7 mouse cellular contexts compared by ENCODE assay signal in genomic region chr5:29195570-29196263, GRCm38 (mm10). TPM values are rescaled to one million over a fixed set of nuclear protein-coding genes. Genes with fewer than 3 reads are reported as not detected.
DNase-seq lines count a peak whose midpoint lies in the region; ATAC-seq and TF ChIP-seq lines count a peak whose summit lies in the region.

Gene Rnf32, plus strand, starts transcription at chr5:29195992.

- H3K4me2 ChIP-seq in embryonic facial prominence, embryonic 13.5 days: peak within 1 kb of the TSS; percentile 73
- H3K4me2 ChIP-seq in limb, embryonic 13.5 days (replicated peaks): peak within 1 kb of the TSS; percentile 72
- peak within 1 kb of the TSS; percentile 63 for H3K4me2 ChIP-seq in midbrain, embryonic 15.5 days

- WGBS in bone marrow, adult 2 months: 2% methylated on average over 68 of the region's 70 CpGs
- WGBS in embryonic facial prominence, embryonic 13.5 days: under 1% methylated on average over 67 of the region's 70 CpGs
- WGBS in heart, embryonic 10.5 days: under 1% methylated on average over 69 of the region's 70 CpGs
- WGBS in limb, embryonic 13.5 days: under 1% methylated on average over 62 of the region's 70 CpGs
- under 1% methylated on average over 66 of the region's 70 CpGs for WGBS in midbrain, embryonic 15.5 days

- TF ChIP-seq POLR2A in bone marrow, adult 2 months (IDR thresholded peaks at IDR 0.05; ENCODE audit: borderline replicate concordance, control insufficient read depth, low read depth, low read length): no peak

- H3K4me3 ChIP-seq in bone marrow, adult 2 months (replicated peaks; ENCODE audit: control insufficient read depth, low read depth, low read length): peak within 1 kb of the TSS; percentile 42
- H3K4me3 ChIP-seq in embryonic facial prominence, embryonic 13.5 days: peak within 1 kb of the TSS; percentile 60
- peak within 1 kb of the TSS; percentile 71 for H3K4me3 ChIP-seq in heart, embryonic 10.5 days
- peak within 1 kb of the TSS; percentile 62 for H3K4me3 ChIP-seq in limb, embryonic 13.5 days
- H3K4me3 ChIP-seq in midbrain, embryonic 15.5 days: peak within 1 kb of the TSS; percentile 66

- peak within 1 kb of the TSS; percentile 85 for H3K9ac ChIP-seq in embryonic facial prominence, embryonic 13.5 days
- H3K9ac ChIP-seq in limb, embryonic 13.5 days: peak within 1 kb of the TSS; percentile 78
- peak within 1 kb of the TSS; percentile 74 for H3K9ac ChIP-seq in midbrain, embryonic 15.5 days

- H3K4me1 ChIP-seq in bone marrow, adult 2 months (ENCODE audit: control insufficient read depth, insufficient read depth, low read length): no peaks in the 10 kb centered on the region
- 0 out of 2 replicates have a peak, but pooled peaks cover 10% of the 10 kb centered on the region for H3K4me1 ChIP-seq in embryonic facial prominence, embryonic 13.5 days
- H3K4me1 ChIP-seq in heart, embryonic 10.5 days: no peaks in the 10 kb centered on the region; the same call in 1 of the 2 replicates
- peaks cover 13% of the 10 kb centered on the region for H3K4me1 ChIP-seq in limb, embryonic 13.5 days
- peaks cover 9% of the 10 kb centered on the region for H3K4me1 ChIP-seq in midbrain, embryonic 15.5 days

- H3K9me3 ChIP-seq in embryonic facial prominence, embryonic 13.5 days: no peaks in the 10 kb centered on the region
- no peaks in the 10 kb centered on the region for H3K9me3 ChIP-seq in heart, embryonic 10.5 days
- no peaks in the 10 kb centered on the region for H3K9me3 ChIP-seq in limb, embryonic 13.5 days
- no peaks in the 10 kb centered on the region for H3K9me3 ChIP-seq in midbrain, embryonic 15.5 days

- no peak for TF ChIP-seq CTCF in bone marrow, adult 2 months (IDR thresholded peaks at IDR 0.05; ENCODE audit: control insufficient read depth, insufficient read depth, low read length)

- ATAC-seq in embryonic facial prominence, embryonic 13.5 days (ENCODE audit: insufficient number of reproducible peaks, insufficient read depth, low FRiP score, low TSS enrichment, low read depth): peak; percentile 98
- peak; percentile 98 for ATAC-seq in limb, embryonic 13.5 days (ENCODE audit: low FRiP score, low read depth)
- ATAC-seq in midbrain, embryonic 15.5 days (replicated peaks): peak; percentile 99

- H3K27ac ChIP-seq in bone marrow, adult 2 months (ENCODE audit: control insufficient read depth, insufficient read depth, low read depth, low read length, poor library complexity): no peak within 1 kb of the TSS
- H3K27ac ChIP-seq in embryonic facial prominence, embryonic 13.5 days: peak within 1 kb of the TSS; percentile 57
- H3K27ac ChIP-seq in heart, embryonic 10.5 days: peak within 1 kb of the TSS; percentile 93
- H3K27ac ChIP-seq in limb, embryonic 13.5 days: peak within 1 kb of the TSS; percentile 69; the same call in 1 of the 2 replicates
- peak within 1 kb of the TSS; percentile 92 for H3K27ac ChIP-seq in midbrain, embryonic 15.5 days

- DNase-seq in heart, embryonic 10.5 days (ENCODE audit: low spot score): peak; percentile 96
- DNase-seq in kidney, adult 9 months: peak; percentile 61
- DNase-seq in spleen, postnatal 10 days (ENCODE audit: low spot score in 2 of 2): peak; percentile 19 to 73

- no peaks in the 10 kb centered on the region for H3K27me3 ChIP-seq in embryonic facial prominence, embryonic 13.5 days
- H3K27me3 ChIP-seq in heart, embryonic 10.5 days (ENCODE audit: insufficient read depth, poor library complexity, severe bottlenecking): no peaks in the 10 kb centered on the region
- H3K27me3 ChIP-seq in limb, embryonic 13.5 days: 0 out of 2 replicates have a peak, but pooled peaks cover 3% of the 10 kb centered on the region
- H3K27me3 ChIP-seq in midbrain, embryonic 15.5 days (replicated peaks): no peaks in the 10 kb centered on the region

- no peaks in the 10 kb centered on the region for H3K36me3 ChIP-seq in embryonic facial prominence, embryonic 13.5 days
- H3K36me3 ChIP-seq in heart, embryonic 10.5 days: no peaks in the 10 kb centered on the region
- no peaks in the 10 kb centered on the region for H3K36me3 ChIP-seq in limb, embryonic 13.5 days
- no peaks in the 10 kb centered on the region for H3K36me3 ChIP-seq in midbrain, embryonic 15.5 days (replicated peaks)

RNA-seq across cellular contexts. Expression of gene Rnf32, which starts in this region (rescaled TPM):
- not detected in 2 replicates for polyA plus RNA-seq in bone marrow, adult 2 months (2011; ENCODE audit: insufficient read depth, insufficient read length, low replicate concordance, missing spikeins)
- 3.9 and 6.4 TPM in 2 replicates for polyA plus RNA-seq in embryonic facial prominence, embryonic 13.5 days (2015; fragmentation: Nextera tagmentation; extraction: Ambion mirVana)
- 2.2 and 3.1 TPM in 2 replicates for polyA plus RNA-seq in heart, embryonic 10.5 days (2016; fragmentation: Nextera tagmentation; extraction: Ambion mirVana)
- polyA plus RNA-seq in limb, embryonic 13.5 days (2015; fragmentation: Nextera tagmentation; extraction: Ambion mirVana): 3.8 and 4.0 TPM in 2 replicates
- polyA plus RNA-seq in midbrain, embryonic 15.5 days (2015; fragmentation: Nextera tagmentation; extraction: Ambion mirVana): 17.4 and 19.7 TPM in 2 replicates

Comparison
In these comparisons a context has a peak if more than half of its experiments do, and no peak if none do; other contexts are left out.
1. DNase-seq: peak in every context shown above with its lines; median percentile 96 in heart, embryonic 10.5 days; 61 in kidney, adult 9 months; 46 in spleen, postnatal 10 days.